Mouse (Mus musculus) 3T3-L1 (cell line): ENCODE results near the gene Spr.
A peak's percentile ranks its signal among the peaks of the same experiment; 100 is the strongest.
"Not testable (repeated sequence)": the region's sequence is repeated elsewhere in the genome, so short reads cannot be mapped to it uniquely, and the experiment has no call there.

ENCODE experiments used
- DNase-seq: peaks from one replicate; pipeline ENCODE4 v3.0.0-alpha.2; 2015; ENCODE audit warnings: low read depth, low spot score

Gene Spr

GRCm38 (mm10) chr6:85132237-85132636, 5.3 kb downstream of the Spr start:
- DNase-seq: not testable (repeated sequence)

- peak; percentile 90 for DNase-seq
These were observed 5.9 kb downstream of the Spr start for GRCm38 (mm10) chr6:85131673-85132072.

DNA sequence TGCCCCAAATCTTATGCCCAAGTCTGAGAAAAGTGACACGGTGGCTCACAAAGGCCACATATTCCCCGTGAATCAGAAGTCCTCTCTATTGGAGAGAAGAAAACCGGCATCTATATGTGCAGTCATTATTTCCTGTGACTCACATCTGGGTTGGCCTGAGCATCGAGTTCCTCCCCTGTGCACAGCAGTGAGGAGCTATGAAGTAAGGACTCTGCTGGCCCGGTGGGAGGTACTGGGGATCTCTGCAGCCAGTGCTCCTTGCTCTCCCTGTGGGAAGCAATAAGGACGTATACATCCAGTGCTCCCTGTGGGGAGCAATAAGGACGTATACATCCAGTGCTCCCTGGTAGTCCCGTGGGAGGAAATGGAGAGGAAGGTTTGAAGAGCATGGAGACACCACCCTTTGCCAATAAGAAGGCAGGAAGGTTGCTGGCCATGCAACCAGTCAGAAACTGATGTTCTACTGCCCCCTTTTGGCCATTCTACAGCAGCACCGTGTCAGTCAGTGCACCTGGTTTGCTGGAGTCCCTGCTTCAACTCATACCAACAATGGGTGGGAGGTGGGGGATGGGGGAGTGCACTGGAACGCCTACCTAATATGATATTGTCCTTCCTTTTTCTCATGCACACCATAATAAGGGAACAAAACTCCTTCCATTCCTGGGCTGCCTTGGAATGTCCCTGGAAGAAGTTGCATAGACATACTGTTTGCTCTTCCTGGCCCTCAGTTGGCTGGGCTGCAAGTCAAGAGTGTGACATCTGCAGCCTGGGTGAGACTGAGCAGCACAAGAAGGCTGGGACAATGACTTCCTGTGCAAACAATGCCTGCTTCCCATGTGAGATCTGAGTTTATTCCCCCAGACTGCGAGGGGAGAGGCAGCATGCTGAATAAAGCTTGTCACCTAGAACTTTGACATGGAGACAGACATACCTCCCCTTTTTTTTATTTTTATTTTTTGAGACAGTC, 19.7 kb downstream of the Spr start:
- peak; percentile 89 for DNase-seq

DNA sequence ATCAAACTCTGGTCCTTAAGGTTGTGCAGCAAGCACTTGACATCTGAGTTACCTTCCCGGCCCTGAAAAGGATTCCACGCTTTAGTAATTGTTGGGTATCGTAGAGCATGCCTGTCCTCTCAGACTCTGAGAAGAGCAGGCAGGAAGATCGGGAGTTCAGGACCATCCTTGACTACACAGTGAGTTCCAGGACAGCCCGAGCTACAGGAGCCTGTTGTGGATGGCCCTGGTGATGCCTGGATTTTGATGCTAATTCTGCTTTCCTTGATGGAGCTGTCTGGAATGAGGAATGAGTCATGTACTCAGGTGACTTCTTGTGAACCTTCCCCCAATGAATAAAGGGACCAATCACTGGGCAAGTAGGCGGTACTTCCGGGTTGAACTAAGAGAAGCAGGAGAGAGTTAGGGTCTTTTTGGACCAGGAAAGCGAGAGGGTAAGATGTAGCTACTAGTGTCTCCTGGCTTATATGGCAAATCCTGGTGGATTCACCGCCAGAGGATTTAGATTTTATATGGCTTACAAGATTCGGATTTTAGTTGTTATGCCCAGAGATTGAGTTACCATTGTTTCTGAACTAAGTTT, 32.4 kb downstream of the Spr start:
- DNase-seq: no peak

DNA sequence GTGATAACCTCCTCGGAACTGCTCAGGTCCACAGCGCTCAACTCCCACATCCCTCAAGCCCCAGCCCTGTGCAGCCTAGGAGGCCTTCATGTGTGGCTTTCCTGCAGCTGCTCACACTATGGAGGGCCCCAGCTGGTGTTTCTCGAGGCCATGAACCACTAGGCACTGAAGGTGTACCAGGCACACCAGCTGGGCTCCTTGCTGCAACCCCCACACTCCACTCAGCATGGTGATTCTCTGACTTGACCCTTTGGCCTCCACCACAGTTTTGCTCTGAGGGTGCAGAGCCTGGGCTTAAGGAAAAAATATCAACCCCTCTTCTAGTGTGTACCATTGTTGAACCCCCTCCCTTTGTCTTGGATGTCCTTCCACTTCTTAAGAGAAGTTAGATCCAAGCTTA, 34.2 kb downstream of the Spr start:
- no peak for DNase-seq

- peak; percentile 29 for DNase-seq
These were observed 41.1 kb downstream of the Spr start for GRCm38 (mm10) chr6:85096441-85096840.

DNA sequence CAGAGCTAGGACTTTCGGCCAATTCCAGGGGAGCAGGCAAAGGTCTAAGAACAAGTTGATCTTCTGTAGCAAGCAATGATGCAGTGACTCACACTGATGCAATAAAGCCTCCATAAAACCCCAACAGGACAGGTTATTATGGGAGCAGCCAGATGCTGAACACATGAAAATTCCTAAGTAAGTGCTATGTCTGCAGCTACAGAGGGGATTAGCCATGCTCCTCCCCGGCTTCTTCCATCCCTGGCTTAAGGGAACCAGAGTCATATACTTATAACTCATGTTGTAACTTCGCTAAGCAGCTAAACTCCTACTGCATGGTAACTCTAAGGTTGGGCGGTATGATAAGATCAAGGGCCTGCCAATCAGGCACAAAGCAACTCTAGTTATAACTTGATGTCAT, 50.1 kb downstream of the Spr start:
- DNase-seq: peak; percentile 80

DNA sequence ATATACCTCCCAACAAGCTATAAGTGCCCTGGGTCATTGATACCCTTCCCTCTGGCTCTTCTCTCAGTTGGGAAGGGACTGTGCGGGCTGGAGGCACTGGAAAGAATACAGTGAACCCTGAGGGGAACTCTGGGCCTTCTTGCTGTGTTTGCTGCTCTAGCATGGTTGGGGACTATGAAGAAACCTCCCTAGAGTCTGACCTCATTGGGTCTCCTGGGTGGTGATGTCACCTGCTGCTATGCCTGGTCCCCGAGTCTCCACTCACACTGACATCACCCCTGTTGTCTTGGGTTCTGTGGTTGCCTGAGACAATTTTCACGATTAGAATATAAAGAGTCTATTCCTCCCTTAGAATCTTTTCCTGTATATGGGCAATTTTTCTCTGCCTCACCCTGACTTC, 50.9 kb downstream of the Spr start:
- peak; percentile 31 for DNase-seq
